Mouse (Mus musculus) kidney, postnatal 0 days (tissue): ENCODE measurements around the gene Lrrc20. TPM values are rescaled to one million over a fixed set of nuclear protein-coding genes. Genes with fewer than 3 reads are reported as not detected.

Experiments used
- ATAC-seq: fragments of 200-750 bp; cut with Nextera tagmentation; replicated peaks from 2 replicates; pipeline ENCODE4 v1.8.0; 2017; ENCODE audit warnings: low read depth, moderate number of reproducible peaks, moderate TSS enrichment, moderate library complexity; ENCODE audit not compliant: low FRiP score
- DNase-seq: peaks from one replicate; pipeline ENCODE4 v3.0.0-alpha.2; 2016; ENCODE audit warnings: low spot score
- H3K27ac ChIP-seq: fragments of 300-500 bp; sonication (generic); 2 replicates; pipeline ENCODE4 v1.5.1; 2014; ENCODE audit warnings: mild to moderate bottlenecking
- H3K27me3 ChIP-seq: fragments of 300-500 bp; sonication (generic); 2 replicates; pipeline ENCODE4 v1.6.1; 2014; ENCODE audit warnings: low read length, mixed read lengths; ENCODE audit not compliant: insufficient read depth
- H3K36me3 ChIP-seq: fragments of 300-500 bp; sonication (generic); 2 replicates; pipeline ENCODE4 v1.6.1; 2014; ENCODE audit warnings: low read length, mixed read lengths; ENCODE audit not compliant: insufficient read depth
- H3K4me1 ChIP-seq: fragments of 300-500 bp; sonication (generic); replicated peaks from 2 replicates; pipeline ENCODE4 v1.6.1; 2014; ENCODE audit warnings: antibody characterized with exemption, low read length, mixed read lengths; ENCODE audit not compliant: insufficient read depth
- H3K4me2 ChIP-seq: fragments of 300-500 bp; sonication (generic); 2 replicates; pipeline ENCODE4 v1.6.1; 2014; ENCODE audit warnings: mild to moderate bottlenecking, low read length, moderate library complexity, mixed read lengths
- H3K4me3 ChIP-seq: fragments of 300-500 bp; sonication (generic); replicated peaks from 2 replicates; pipeline ENCODE4 v1.5.1; 2014; ENCODE audit warnings: low read depth, low read length
- H3K9ac ChIP-seq: fragments of 300-500 bp; sonication (generic); 2 replicates; pipeline ENCODE4 v1.6.1; 2014; ENCODE audit warnings: low read depth, low read length
- H3K9me3 ChIP-seq: fragments of 300-500 bp; sonication (generic); replicated peaks from 2 replicates; pipeline ENCODE4 v1.6.1; 2016; ENCODE audit warnings: low read length, inconsistent platforms, mixed read lengths
- CTCF ChIP-seq: IDR thresholded peaks from 2 replicates; pipeline ENCODE4 v1.5.1; 2016; ENCODE audit warnings: antibody characterized with exemption, low read depth, mild to moderate bottlenecking, moderate library complexity
- WGBS: fragments of 180-500 bp; shearing (Covaris S2); extraction: QIAGEN DNeasy Blood & Tissue Kit; methylation state at CpG from one replicate; pipeline ENCODE4 v1.1.7; 2014; 5-methylcytosine and 5-hydroxymethylcytosine counted together
- polyA plus RNA-seq: library from polyadenylated mRNA; unstranded; fragments of >200 nt; fragmentation: Nextera tagmentation; extraction: Ambion mirVana; gene quantifications from 2 replicates; pipeline ENCODE4 v1.2.1, GENCODE M21; 2015

Lrrc20 gene
- polyA plus RNA-seq, 1 experiment from 2014 or later: 5.7 TPM

- DNase-seq: no peak
- H3K9me3 ChIP-seq: no peaks in the 10 kb centered on the region
- no peaks in the 10 kb centered on the region for H3K36me3 ChIP-seq
- WGBS: 5% methylated on average over 73 of the region's 74 CpGs
- TF ChIP-seq CTCF: no peak
- peak overlapping the region; percentile 58 for H3K4me2 ChIP-seq
- no peak overlapping the region for H3K27ac ChIP-seq
- peaks cover 9% of the 10 kb centered on the region; the same call in 1 of the 2 replicates for H3K4me1 ChIP-seq
- peak overlapping the region; percentile 24; the same call in 1 of the 2 replicates for H3K9ac ChIP-seq
- H3K27me3 ChIP-seq: peaks cover 13% of the 10 kb centered on the region; the same call in 1 of the 2 replicates
- ATAC-seq: no peak
- H3K4me3 ChIP-seq: peak overlapping the region; percentile 28
These were observed 150.0 kb downstream of the Lrrc20 start for GRCm38 (mm10) chr10:61625381-61626257.

- ATAC-seq (no peak), DNase-seq (no peak)
- Histone ChIP-seq H3K27ac (no peak overlapping the region), H3K9me3 (no peaks in the 10 kb centered on the region), H3K4me1 (peaks cover 9% of the 10 kb centered on the region; the same call in 1 of the 2 replicates), H3K4me3 (no peak overlapping the region), H3K36me3 (no peaks in the 10 kb centered on the region), H3K9ac (no peak overlapping the region), H3K27me3 (peaks cover 13% of the 10 kb centered on the region; the same call in 1 of the 2 replicates), H3K4me2 (no peak overlapping the region)
- no peak for TF ChIP-seq CTCF
- 83% methylated on average over 3 of the region's 3 CpGs for whole genome bisulfite sequencing
These were observed 150.9 kb downstream of the Lrrc20 start for GRCm38 (mm10) chr10:61626551-61626950.

- TF ChIP-seq CTCF: no peak
- Histone ChIP-seq H3K9ac (no peak overlapping the region), H3K4me1 (peaks cover 9% of the 10 kb centered on the region; the same call in 1 of the 2 replicates), H3K27ac (no peak overlapping the region), H3K4me3 (no peak overlapping the region), H3K4me2 (no peak overlapping the region), H3K36me3 (no peaks in the 10 kb centered on the region), H3K27me3 (peaks cover 13% of the 10 kb centered on the region; the same call in 1 of the 2 replicates), H3K9me3 (no peaks in the 10 kb centered on the region)
- DNase-seq: no peak
- no peak for ATAC-seq
- 64% methylated on average over 15 of the region's 15 CpGs for WGBS
These were observed 151.8 kb downstream of the Lrrc20 start for GRCm38 (mm10) chr10:61627195-61627937.

GRCm38 (mm10) chr10:61627938-61628250 is 152.3 kb downstream of the Lrrc20 start:
- Histone ChIP-seq H3K4me1 (peaks cover 9% of the 10 kb centered on the region; the same call in 1 of the 2 replicates), H3K27ac (no peak overlapping the region), H3K9me3 (no peaks in the 10 kb centered on the region), H3K27me3 (peaks cover 13% of the 10 kb centered on the region; the same call in 1 of the 2 replicates), H3K4me3 (no peak overlapping the region), H3K36me3 (no peaks in the 10 kb centered on the region), H3K9ac (no peak overlapping the region), H3K4me2 (no peak overlapping the region)
- WGBS: 62% methylated on average over 4 of the region's 4 CpGs
- no peak for TF ChIP-seq CTCF
- ATAC-seq (no peak), DNase-seq (no peak)

Other genes with a start within 250 kb of the Lrrc20 start
- gene Adamts14, start 202.4 kb upstream of the Lrrc20 start, polyA plus RNA-seq: 0.71 and 0.89 TPM in 2 replicates
- gene Prf1, start 178.0 kb upstream of the Lrrc20 start, polyA plus RNA-seq: 0.05 TPM in 1 of 2 replicates, not detected in the other
- gene Pald1, start 92.3 kb upstream of the Lrrc20 start, polyA plus RNA-seq: 20.2 and 24.8 TPM in 2 replicates
- 0.36 and 0.45 TPM in 2 replicates for gene Nodal, start 57.8 kb upstream of the Lrrc20 start, polyA plus RNA-seq
- gene Eif4ebp2, start 23.1 kb upstream of the Lrrc20 start, polyA plus RNA-seq: 72.2 and 75.0 TPM in 2 replicates
- gene Npffr1, start 119.7 kb downstream of the Lrrc20 start, polyA plus RNA-seq: 0.09 and 0.14 TPM in 2 replicates
- 111 and 121 TPM in 2 replicates for gene Ppa1, start 172.8 kb downstream of the Lrrc20 start, polyA plus RNA-seq
- gene Sar1a, start 204.5 kb downstream of the Lrrc20 start, polyA plus RNA-seq: 184 and 205 TPM in 2 replicates
- gene Tysnd1, start 219.7 kb downstream of the Lrrc20 start, polyA plus RNA-seq: 41.2 and 49.6 TPM in 2 replicates
- 21.4 and 22.1 TPM in 2 replicates for gene Aifm2, start 239.5 kb downstream of the Lrrc20 start, polyA plus RNA-seq